Mouse (Mus musculus): ENCODE results near the gene Scn4a.

DNA sequence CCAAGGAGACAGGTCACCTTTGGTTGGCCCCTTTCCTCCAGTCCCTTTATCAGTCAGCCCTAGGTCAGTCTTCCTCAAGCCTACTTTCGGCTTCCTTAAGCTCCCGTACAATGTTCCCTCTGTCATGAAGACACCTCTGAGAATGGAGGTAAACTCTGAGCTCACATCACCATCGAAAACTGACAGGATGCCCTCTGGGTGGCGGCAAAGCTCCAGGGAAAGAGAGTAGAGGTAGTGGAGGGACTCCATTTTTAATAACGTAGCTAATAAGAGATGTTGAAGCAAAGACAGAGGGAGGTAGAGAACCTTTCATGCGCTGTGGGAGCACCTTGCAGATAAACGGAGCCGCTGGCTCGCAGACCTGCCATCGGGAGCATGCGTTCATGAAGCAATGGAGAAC is 27.9 kb upstream of the Scn4a start:
- TF ChIP-seq CTCF (IDR thresholded peaks at IDR 0.05; ENCODE audit: insufficient read depth, low read depth, low read length), result no peak
- no peak for TF ChIP-seq POLR2A (IDR thresholded peaks at IDR 0.05; ENCODE audit: insufficient read depth, low read depth, low read length)

Data from olfactory bulb, adult 2 months (tissue).